Mouse (Mus musculus) thymus, adult 2 months (tissue): Measurements from ENCODE around the gene Rabep2. TPM values are rescaled to one million over a fixed set of nuclear protein-coding genes. Genes with fewer than 3 reads are reported as not detected.

Experiments
- DNase-seq: peaks from one replicate; pipeline ENCODE4 v3.0.0; 2021
- H3K27ac ChIP-seq: fragments of 200-500 bp; 2 replicates; pipeline ENCODE4 v1.5.1; 2012; ENCODE audit warnings: low read length, control low read depth; ENCODE audit not compliant: control insufficient read depth, insufficient read depth
- H3K27me3 ChIP-seq: fragments of 200-500 bp; 2 replicates; pipeline ENCODE4 v1.6.1; 2012; ENCODE audit warnings: mild to moderate bottlenecking, low read length, moderate library complexity, mixed read lengths; ENCODE audit not compliant: control insufficient read depth, insufficient read depth
- H3K36me3 ChIP-seq: fragments of 200-500 bp; 2 replicates; pipeline ENCODE4 v1.6.1; 2012; ENCODE audit warnings: mild to moderate bottlenecking, low read length, moderate library complexity; ENCODE audit not compliant: control insufficient read depth, insufficient read depth
- H3K4me1 ChIP-seq: fragments of 200-500 bp; replicated peaks from 2 replicates; pipeline ENCODE4 v1.6.1; 2012; ENCODE audit warnings: low read length; ENCODE audit not compliant: control insufficient read depth, insufficient read depth
- H3K4me3 ChIP-seq: fragments of 200-500 bp; 2 replicates; pipeline ENCODE4 v1.5.1; 2012; ENCODE audit warnings: mild to moderate bottlenecking, low read length, control low read depth, moderate library complexity; ENCODE audit not compliant: control insufficient read depth, insufficient read depth
- CTCF ChIP-seq: fragments of 200-500 bp; IDR thresholded peaks from 2 replicates; pipeline ENCODE4 v1.5.1; 2012; ENCODE audit warnings: mild to moderate bottlenecking, control low read depth, low read length, moderate library complexity, borderline replicate concordance; ENCODE audit not compliant: control insufficient read depth, poor library complexity, insufficient read depth; ENCODE audit errors: extremely low read depth
- POLR2A ChIP-seq: fragments of 200-500 bp; IDR thresholded peaks from 2 replicates; pipeline ENCODE4 v1.6.1; 2012; ENCODE audit warnings: mild to moderate bottlenecking, low read length, control low read depth, moderate library complexity; ENCODE audit not compliant: control insufficient read depth, poor library complexity, insufficient read depth; ENCODE audit errors: extremely low read depth
- WGBS: fragments of 180-500 bp; shearing (Covaris S2); methylation state at CpG from one replicate; pipeline ENCODE4 v1.1.7; 2018; 5-methylcytosine and 5-hydroxymethylcytosine counted together
- polyA plus RNA-seq: library from polyadenylated mRNA; depleted of rRNA; stranded (reverse); fragments of >200 nt; gene quantifications from 2 replicates; pipeline ENCODE4 v1.2.3, GENCODE M21; 2012

Gene Rabep2
- polyA plus RNA-seq, 1 experiment, result 27.6 TPM

- WGBS, result 61% methylated on average over 8 of the region's 8 CpGs
- Histone ChIP-seq H3K4me1 (peaks cover 8% of the 10 kb centered on the region), H3K36me3 (no peaks in the 10 kb centered on the region), H3K27me3 (no peaks in the 10 kb centered on the region), H3K27ac (no peak overlapping the region), H3K4me3 (no peak overlapping the region)
- DNase-seq, result no peak
- no peak for TF ChIP-seq POLR2A
- no peak for TF ChIP-seq CTCF
Observed at GRCm38 (mm10) chr7:126417045-126417444, 11.5 kb upstream of the Rabep2 start.

- no peaks in the 10 kb centered on the region for H3K27me3 ChIP-seq
- H3K36me3 ChIP-seq, result no peaks in the 10 kb centered on the region
- H3K27ac ChIP-seq, result no peak overlapping the region
- H3K4me3 ChIP-seq, result no peak overlapping the region
- H3K4me1 ChIP-seq, result peaks cover 8% of the 10 kb centered on the region
- WGBS, result 98% methylated on average over 4 of the region's 4 CpGs
- TF ChIP-seq POLR2A, result no peak
- no peak for TF ChIP-seq CTCF
- no peak for DNase-seq
Observed at GRCm38 (mm10) chr7:126417606-126418005, 11.0 kb upstream of the Rabep2 start.

- WGBS, result 34% methylated on average over 3 of the region's 3 CpGs
- Histone ChIP-seq H3K4me1 (peaks cover 8% of the 10 kb centered on the region), H3K4me3 (no peak overlapping the region), H3K27ac (no peak overlapping the region), H3K36me3 (no peaks in the 10 kb centered on the region), H3K27me3 (no peaks in the 10 kb centered on the region)
- no peak for DNase-seq
- TF ChIP-seq POLR2A, result no peak
- TF ChIP-seq CTCF, result no peak
Observed at GRCm38 (mm10) chr7:126418496-126418895, 10.1 kb upstream of the Rabep2 start.

- DNase-seq, result no peak
- TF ChIP-seq CTCF (no peak), POLR2A (no peak)
- WGBS, result 66% methylated on average over 5 of the region's 5 CpGs
- Histone ChIP-seq H3K27ac (no peak overlapping the region), H3K27me3 (no peaks in the 10 kb centered on the region), H3K4me3 (no peak overlapping the region), H3K36me3 (no peaks in the 10 kb centered on the region), H3K4me1 (peaks cover under 1% of the 10 kb centered on the region)
Observed at GRCm38 (mm10) chr7:126421756-126422155, 6.8 kb upstream of the Rabep2 start.

GRCm38 (mm10) chr7:126424161-126424560 is 4.4 kb upstream of the Rabep2 start:
- TF ChIP-seq CTCF, result no peak
- TF ChIP-seq POLR2A, result no peak
- Histone ChIP-seq H3K27ac (no peak overlapping the region), H3K27me3 (no peaks in the 10 kb centered on the region), H3K4me1 (peaks cover 3% of the 10 kb centered on the region; the same call in 1 of the 2 replicates), H3K4me3 (no peak overlapping the region), H3K36me3 (no peaks in the 10 kb centered on the region)
- WGBS, result 74% methylated on average over 6 of the region's 6 CpGs
- no peak for DNase-seq

- WGBS, result 83% methylated on average over 13 of the region's 13 CpGs
Observed at GRCm38 (mm10) chr7:126427323-126427860, 1.2 kb upstream of the Rabep2 start.

GRCm38 (mm10) chr7:126428154-126428553 is 405 bp upstream of the Rabep2 start:
- DNase-seq, result no peak
- TF ChIP-seq POLR2A (no peak), CTCF (no peak)
- H3K4me1 ChIP-seq, result peaks cover 8% of the 10 kb centered on the region
- no peak overlapping the region for H3K27ac ChIP-seq
- no peaks in the 10 kb centered on the region for H3K36me3 ChIP-seq
- 57% methylated on average over 4 of the region's 4 CpGs for WGBS
- H3K27me3 ChIP-seq, result no peaks in the 10 kb centered on the region
- H3K4me3 ChIP-seq, result peak overlapping the region; percentile 58

More at GRCm38 (mm10) chr7:126427323-126427860, 1.2 kb upstream of the Rabep2 start:
- no peaks in the 10 kb centered on the region for H3K27me3 ChIP-seq
- peaks cover 8% of the 10 kb centered on the region for H3K4me1 ChIP-seq
- no peak for DNase-seq
- H3K36me3 ChIP-seq, result no peaks in the 10 kb centered on the region
- TF ChIP-seq POLR2A, result no peak
- TF ChIP-seq CTCF, result no peak
- no peak overlapping the region for H3K4me3 ChIP-seq
- no peak overlapping the region for H3K27ac ChIP-seq
